Mouse (Mus musculus) forebrain, embryonic 12.5 days (tissue): Measurements from ENCODE around the gene Pde4d. TPM values are rescaled to one million over a fixed set of nuclear protein-coding genes. Genes with fewer than 3 reads are reported as not detected.

ENCODE experiments used
- ATAC-seq: fragments of 200-750 bp; cut with Nextera tagmentation; 2 replicates; pipeline ENCODE4 v1.8.0; 2017; ENCODE audit warnings: moderate TSS enrichment; ENCODE audit not compliant: low FRiP score
- H3K27ac ChIP-seq: fragments of 300-500 bp; sonication (generic); 2 replicates; pipeline ENCODE4 v1.5.1; 2016; ENCODE audit warnings: mild to moderate bottlenecking
- H3K27me3 ChIP-seq: fragments of 300-500 bp; sonication (generic); 2 replicates; pipeline ENCODE4 v1.6.1; 2016; ENCODE audit warnings: mild to moderate bottlenecking
- H3K36me3 ChIP-seq: fragments of 300-500 bp; sonication (generic); replicated peaks from 2 replicates; pipeline ENCODE4 v1.6.1; 2016; ENCODE audit warnings: mild to moderate bottlenecking
- H3K4me1 ChIP-seq: fragments of 300-500 bp; sonication (generic); 2 replicates; pipeline ENCODE4 v1.6.1; 2016
- H3K4me2 ChIP-seq: fragments of 300-500 bp; sonication (generic); 2 replicates; pipeline ENCODE4 v1.6.1; 2016; ENCODE audit warnings: mild to moderate bottlenecking, moderate library complexity
- H3K4me3 ChIP-seq: fragments of 300-500 bp; sonication (generic); replicated peaks from 2 replicates; pipeline ENCODE4 v1.5.1; 2016; ENCODE audit warnings: mild to moderate bottlenecking
- H3K9ac ChIP-seq: fragments of 300-500 bp; sonication (generic); 2 replicates; pipeline ENCODE4 v1.6.1; 2016; ENCODE audit warnings: mild to moderate bottlenecking
- H3K9me3 ChIP-seq: fragments of 300-500 bp; sonication (generic); 2 replicates; pipeline ENCODE4 v1.6.1; 2016
- WGBS: fragments of 180-500 bp; shearing (Covaris S2); methylation state at CpG from one replicate; pipeline ENCODE4 v1.1.7; 2016; 5-methylcytosine and 5-hydroxymethylcytosine counted together
- polyA plus RNA-seq: library from polyadenylated mRNA; unstranded; fragments of >200 nt; fragmentation: Nextera tagmentation; extraction: Ambion mirVana; gene quantifications from 2 replicates; pipeline ENCODE4 v1.2.1, GENCODE M21; 2016

The Pde4d gene
- polyA plus RNA-seq, 1 experiment from 2014 or later, result 15.0 TPM

GRCm38 (mm10) chr13:109518194-109518593, 1068.4 kb downstream of the Pde4d start:
- H3K4me1 ChIP-seq, result peaks cover 5% of the 10 kb centered on the region
- no peak overlapping the region for H3K4me3 ChIP-seq
- no peaks in the 10 kb centered on the region for H3K9me3 ChIP-seq
- H3K9ac ChIP-seq, result no peak overlapping the region
- H3K4me2 ChIP-seq, result no peak overlapping the region
- 71% methylated on average over 1 of the region's 1 CpGs for WGBS
- H3K27me3 ChIP-seq, result no peaks in the 10 kb centered on the region
- no peaks in the 10 kb centered on the region for H3K36me3 ChIP-seq
- no peak overlapping the region for H3K27ac ChIP-seq
- no peak for ATAC-seq

GRCm38 (mm10) chr13:109519485-109519884, 1069.7 kb downstream of the Pde4d start:
- WGBS, result 46% methylated on average over 3 of the region's 3 CpGs
- no peak for ATAC-seq

GRCm38 (mm10) chr13:109519966-109520646, 1070.4 kb downstream of the Pde4d start:
- Histone ChIP-seq H3K27me3 (no peaks in the 10 kb centered on the region), H3K4me3 (no peak overlapping the region), H3K9ac (no peak overlapping the region), H3K36me3 (no peaks in the 10 kb centered on the region), H3K9me3 (no peaks in the 10 kb centered on the region), H3K4me1 (peaks cover 5% of the 10 kb centered on the region), H3K4me2 (no peak overlapping the region), H3K27ac (no peak overlapping the region)
- no peak for ATAC-seq
- 90% methylated on average over 2 of the region's 2 CpGs for WGBS

More at GRCm38 (mm10) chr13:109519485-109519884, 1069.7 kb downstream of the Pde4d start:
- H3K4me2 ChIP-seq, result no peak overlapping the region
- H3K36me3 ChIP-seq, result no peaks in the 10 kb centered on the region
- no peak overlapping the region for H3K4me3 ChIP-seq
- H3K9ac ChIP-seq, result no peak overlapping the region
- peaks cover 5% of the 10 kb centered on the region for H3K4me1 ChIP-seq
- no peak overlapping the region for H3K27ac ChIP-seq
- no peaks in the 10 kb centered on the region for H3K27me3 ChIP-seq
- no peaks in the 10 kb centered on the region for H3K9me3 ChIP-seq

GRCm38 (mm10) chr13:109533838-109534523, 1084.2 kb downstream of the Pde4d start:
- H3K4me3 ChIP-seq, result no peak overlapping the region
- ATAC-seq, result no peak
- H3K36me3 ChIP-seq, result no peaks in the 10 kb centered on the region
- no peaks in the 10 kb centered on the region for H3K9me3 ChIP-seq
- H3K4me2 ChIP-seq, result no peak overlapping the region
- no peaks in the 10 kb centered on the region for H3K27me3 ChIP-seq
- 53% methylated on average over 3 of the region's 3 CpGs for WGBS
- H3K27ac ChIP-seq, result no peak overlapping the region
- no peak overlapping the region for H3K9ac ChIP-seq
- H3K4me1 ChIP-seq, result peaks cover 11% of the 10 kb centered on the region

GRCm38 (mm10) chr13:109534709-109535284, 1085.0 kb downstream of the Pde4d start:
- Histone ChIP-seq H3K9ac (no peak overlapping the region), H3K27me3 (no peaks in the 10 kb centered on the region), H3K9me3 (no peaks in the 10 kb centered on the region), H3K27ac (no peak overlapping the region), H3K36me3 (no peaks in the 10 kb centered on the region), H3K4me1 (peaks cover 8% of the 10 kb centered on the region; the same call in 1 of the 2 replicates), H3K4me2 (no peak overlapping the region), H3K4me3 (no peak overlapping the region)
- 85% methylated on average over 5 of the region's 5 CpGs for WGBS
- no peak for ATAC-seq

GRCm38 (mm10) chr13:109536636-109537035, 1086.9 kb downstream of the Pde4d start:
- ATAC-seq, result no peak
- Histone ChIP-seq H3K4me3 (no peak overlapping the region), H3K27me3 (no peaks in the 10 kb centered on the region), H3K27ac (no peak overlapping the region), H3K4me1 (peaks cover 8% of the 10 kb centered on the region; the same call in 1 of the 2 replicates), H3K36me3 (no peaks in the 10 kb centered on the region), H3K9ac (no peak overlapping the region), H3K9me3 (no peaks in the 10 kb centered on the region), H3K4me2 (no peak overlapping the region)
- 75% methylated on average over 4 of the region's 4 CpGs for WGBS

- no peak for ATAC-seq
- no peaks in the 10 kb centered on the region for H3K9me3 ChIP-seq
- 40% methylated on average over 3 of the region's 3 CpGs for WGBS
Observed at GRCm38 (mm10) chr13:109539371-109539770, 1089.6 kb downstream of the Pde4d start.

GRCm38 (mm10) chr13:109544646-109545045, 1094.9 kb downstream of the Pde4d start:
- no peak overlapping the region for H3K9ac ChIP-seq
- H3K4me3 ChIP-seq, result no peak overlapping the region
- H3K9me3 ChIP-seq, result no peaks in the 10 kb centered on the region
- no peaks in the 10 kb centered on the region for H3K36me3 ChIP-seq
- H3K27me3 ChIP-seq, result no peaks in the 10 kb centered on the region
- H3K4me1 ChIP-seq, result no peaks in the 10 kb centered on the region
- no peak for ATAC-seq
- H3K4me2 ChIP-seq, result no peak overlapping the region
- 82% methylated on average over 4 of the region's 4 CpGs for WGBS
- H3K27ac ChIP-seq, result no peak overlapping the region

More at GRCm38 (mm10) chr13:109539371-109539770, 1089.6 kb downstream of the Pde4d start:
- Histone ChIP-seq H3K4me1 (peaks cover 3% of the 10 kb centered on the region; the same call in 1 of the 2 replicates), H3K4me3 (no peak overlapping the region), H3K36me3 (no peaks in the 10 kb centered on the region), H3K9ac (no peak overlapping the region), H3K4me2 (no peak overlapping the region), H3K27me3 (no peaks in the 10 kb centered on the region), H3K27ac (no peak overlapping the region)

GRCm38 (mm10) chr13:109546337-109546736, 1096.6 kb downstream of the Pde4d start:
- 82% methylated on average over 18 of the region's 18 CpGs for WGBS
- no peaks in the 10 kb centered on the region for H3K4me1 ChIP-seq
- no peak overlapping the region for H3K4me3 ChIP-seq
- no peak overlapping the region for H3K27ac ChIP-seq
- no peaks in the 10 kb centered on the region for H3K36me3 ChIP-seq
- no peaks in the 10 kb centered on the region for H3K27me3 ChIP-seq
- H3K9me3 ChIP-seq, result no peaks in the 10 kb centered on the region
- no peak overlapping the region for H3K9ac ChIP-seq
- H3K4me2 ChIP-seq, result no peak overlapping the region
- no peak for ATAC-seq

- no peaks in the 10 kb centered on the region for H3K9me3 ChIP-seq
- no peaks in the 10 kb centered on the region for H3K36me3 ChIP-seq
- WGBS, result 87% methylated on average over 10 of the region's 10 CpGs
- H3K4me3 ChIP-seq, result no peak overlapping the region
- no peak overlapping the region for H3K9ac ChIP-seq
- no peaks in the 10 kb centered on the region for H3K27me3 ChIP-seq
- H3K27ac ChIP-seq, result no peak overlapping the region
- no peaks in the 10 kb centered on the region for H3K4me1 ChIP-seq
- no peak overlapping the region for H3K4me2 ChIP-seq
- ATAC-seq, result peak; percentile 52
Observed at GRCm38 (mm10) chr13:109547006-109547587, 1097.3 kb downstream of the Pde4d start.

GRCm38 (mm10) chr13:109547700-109548099, 1098.0 kb downstream of the Pde4d start:
- Histone ChIP-seq H3K27me3 (no peaks in the 10 kb centered on the region), H3K4me2 (no peak overlapping the region), H3K9ac (no peak overlapping the region), H3K4me3 (no peak overlapping the region), H3K9me3 (no peaks in the 10 kb centered on the region), H3K36me3 (no peaks in the 10 kb centered on the region), H3K4me1 (no peaks in the 10 kb centered on the region), H3K27ac (no peak overlapping the region)
- peak; percentile 85 for ATAC-seq
- WGBS, result 28% methylated on average over 6 of the region's 6 CpGs

GRCm38 (mm10) chr13:109548263-109548662, 1098.5 kb downstream of the Pde4d start:
- Histone ChIP-seq H3K4me2 (no peak overlapping the region), H3K9ac (no peak overlapping the region), H3K27ac (no peak overlapping the region), H3K36me3 (no peaks in the 10 kb centered on the region), H3K4me3 (no peak overlapping the region), H3K4me1 (no peaks in the 10 kb centered on the region), H3K27me3 (no peaks in the 10 kb centered on the region), H3K9me3 (no peaks in the 10 kb centered on the region)
- 71% methylated on average over 5 of the region's 5 CpGs for WGBS
- no peak for ATAC-seq
